Mouse (Mus musculus) thymus, postnatal 4 days (tissue): Measurements from ENCODE around the gene Olfr895.

Experiments
- DNase-seq: peaks from one replicate; pipeline ENCODE4 v3.0.0; 2021

Gene Olfr895

GRCm38 (mm10) chr9:38267551-38267950, at the start of gene Olfr895:
TSS of gene Olfr895 (plus strand) at chr9:38267851.
- DNase-seq = no peak

- DNase-seq = no peak
Measured at GRCm38 (mm10) chr9:38252474-38252873, 15.2 kb upstream of the Olfr895 start, which contains the start of gene Olfr143. TSS of gene Olfr143 (plus strand) at chr9:38252774.

- no peak for DNase-seq
Measured at GRCm38 (mm10) chr9:38290807-38291206, 23.2 kb downstream of the Olfr895 start, which contains the start of gene Olfr896-ps1. TSS of gene Olfr896-ps1 (plus strand) at chr9:38291107.
